Mouse (Mus musculus): Measurements from ENCODE around the gene Tdrd1. TPM values are rescaled to one million over a fixed set of nuclear protein-coding genes. Genes with fewer than 3 reads are reported as not detected.

Tdrd1 gene
- polyA plus RNA-seq, 1 experiment from 2014 or later = 1.7 TPM

- no peak overlapping the region for H3K9ac ChIP-seq (ENCODE audit: low read length)
- no peak for ATAC-seq (ENCODE audit: low FRiP score, low TSS enrichment)
- WGBS = 77% methylated on average over 8 of the region's 8 CpGs
Observed at GRCm38 (mm10) chr19:56800226-56800625, 25.8 kb upstream of the Tdrd1 start.

GRCm38 (mm10) chr19:56800930-56801655 is 24.9 kb upstream of the Tdrd1 start:
- Histone ChIP-seq H3K9ac (ENCODE audit: low read length) (no peak overlapping the region), H3K36me3 (ENCODE audit: control insufficient read depth, insufficient read depth, low read length) (peaks cover 21% of the 10 kb centered on the region)
- DNase-seq (ENCODE audit: low spot score) = no peak

More at GRCm38 (mm10) chr19:56800226-56800625, 25.8 kb upstream of the Tdrd1 start:
- Histone ChIP-seq H3K27ac (replicated peaks) (no peak overlapping the region), H3K4me3 (ENCODE audit: low read depth, low read length) (no peak overlapping the region), H3K9me3 (ENCODE audit: control insufficient read depth, low read length) (no peaks in the 10 kb centered on the region), H3K4me1 (replicated peaks; ENCODE audit: control insufficient read depth, insufficient read depth) (no peaks in the 10 kb centered on the region), H3K27me3 (ENCODE audit: control insufficient read depth, insufficient read depth, low read length) (no peaks in the 10 kb centered on the region), H3K4me2 (replicated peaks; ENCODE audit: low read depth) (no peak overlapping the region), H3K36me3 (ENCODE audit: control insufficient read depth, insufficient read depth, low read length) (peaks cover 24% of the 10 kb centered on the region)
- no peak for TF ChIP-seq EP300 (optimal IDR thresholded peaks at IDR 0.05)
- no peak for TF ChIP-seq CTCF (IDR thresholded peaks at IDR 0.05; ENCODE audit: low read depth)
- DNase-seq (ENCODE audit: low spot score) = no peak

GRCm38 (mm10) chr19:56801656-56802351 is 24.2 kb upstream of the Tdrd1 start:
- Histone ChIP-seq H3K36me3 (ENCODE audit: control insufficient read depth, insufficient read depth, low read length) (peaks cover 15% of the 10 kb centered on the region), H3K4me1 (replicated peaks; ENCODE audit: control insufficient read depth, insufficient read depth) (no peaks in the 10 kb centered on the region), H3K9me3 (ENCODE audit: control insufficient read depth, low read length) (no peaks in the 10 kb centered on the region), H3K4me3 (ENCODE audit: low read depth, low read length) (no peak overlapping the region), H3K4me2 (replicated peaks; ENCODE audit: low read depth) (no peak overlapping the region), H3K27me3 (ENCODE audit: control insufficient read depth, insufficient read depth, low read length) (no peaks in the 10 kb centered on the region), H3K9ac (ENCODE audit: low read length) (no peak overlapping the region), H3K27ac (replicated peaks) (no peak overlapping the region)
- no peak for ATAC-seq (ENCODE audit: low FRiP score, low TSS enrichment)
- no peak for DNase-seq (ENCODE audit: low spot score)
- no peak for TF ChIP-seq CTCF (IDR thresholded peaks at IDR 0.05; ENCODE audit: low read depth)
- no peak for TF ChIP-seq EP300 (optimal IDR thresholded peaks at IDR 0.05)
- 87% methylated on average over 10 of the region's 10 CpGs for WGBS

More at GRCm38 (mm10) chr19:56800930-56801655, 24.9 kb upstream of the Tdrd1 start:
- Histone ChIP-seq H3K9me3 (ENCODE audit: control insufficient read depth, low read length) (no peaks in the 10 kb centered on the region), H3K27me3 (ENCODE audit: control insufficient read depth, insufficient read depth, low read length) (no peaks in the 10 kb centered on the region), H3K27ac (replicated peaks) (no peak overlapping the region), H3K4me2 (replicated peaks; ENCODE audit: low read depth) (no peak overlapping the region), H3K4me3 (ENCODE audit: low read depth, low read length) (no peak overlapping the region), H3K4me1 (replicated peaks; ENCODE audit: control insufficient read depth, insufficient read depth) (no peaks in the 10 kb centered on the region)
- ATAC-seq (ENCODE audit: low FRiP score, low TSS enrichment) = no peak
- WGBS = 61% methylated on average over 7 of the region's 7 CpGs
- TF ChIP-seq EP300 (optimal IDR thresholded peaks at IDR 0.05) (no peak), CTCF (IDR thresholded peaks at IDR 0.05; ENCODE audit: low read depth) (no peak)

- WGBS = 85% methylated on average over 3 of the region's 3 CpGs
- ATAC-seq (ENCODE audit: low FRiP score, low TSS enrichment) = no peak
Observed at GRCm38 (mm10) chr19:56802352-56802746, 23.7 kb upstream of the Tdrd1 start.

GRCm38 (mm10) chr19:56805366-56805765 is 20.6 kb upstream of the Tdrd1 start:
- H3K36me3 ChIP-seq (ENCODE audit: control insufficient read depth, insufficient read depth, low read length) = peaks cover 15% of the 10 kb centered on the region

More at GRCm38 (mm10) chr19:56802352-56802746, 23.7 kb upstream of the Tdrd1 start:
- Histone ChIP-seq H3K9ac (ENCODE audit: low read length) (no peak overlapping the region), H3K27me3 (ENCODE audit: control insufficient read depth, insufficient read depth, low read length) (no peaks in the 10 kb centered on the region), H3K9me3 (ENCODE audit: control insufficient read depth, low read length) (no peaks in the 10 kb centered on the region), H3K36me3 (ENCODE audit: control insufficient read depth, insufficient read depth, low read length) (peaks cover 15% of the 10 kb centered on the region), H3K4me2 (replicated peaks; ENCODE audit: low read depth) (no peak overlapping the region), H3K4me1 (replicated peaks; ENCODE audit: control insufficient read depth, insufficient read depth) (no peaks in the 10 kb centered on the region), H3K4me3 (ENCODE audit: low read depth, low read length) (no peak overlapping the region), H3K27ac (replicated peaks) (no peak overlapping the region)
- no peak for DNase-seq (ENCODE audit: low spot score)
- TF ChIP-seq CTCF (IDR thresholded peaks at IDR 0.05; ENCODE audit: low read depth) = no peak

GRCm38 (mm10) chr19:56807122-56807521 is 18.9 kb upstream of the Tdrd1 start:
- no peak overlapping the region for H3K9ac ChIP-seq (ENCODE audit: low read length)
- H3K36me3 ChIP-seq (ENCODE audit: control insufficient read depth, insufficient read depth, low read length) = peaks cover 4% of the 10 kb centered on the region
- H3K9me3 ChIP-seq (ENCODE audit: control insufficient read depth, low read length) = no peaks in the 10 kb centered on the region
- no peak for ATAC-seq (ENCODE audit: low FRiP score, low TSS enrichment)
- 51% methylated on average over 5 of the region's 5 CpGs for WGBS
- H3K4me2 ChIP-seq (replicated peaks; ENCODE audit: low read depth) = no peak overlapping the region
- no peak overlapping the region for H3K4me3 ChIP-seq (ENCODE audit: low read depth, low read length)
- no peaks in the 10 kb centered on the region for H3K27me3 ChIP-seq (ENCODE audit: control insufficient read depth, insufficient read depth, low read length)
- TF ChIP-seq EP300 (optimal IDR thresholded peaks at IDR 0.05) = no peak
- no peak for TF ChIP-seq CTCF (IDR thresholded peaks at IDR 0.05; ENCODE audit: low read depth)
- H3K27ac ChIP-seq (replicated peaks) = no peak overlapping the region
- H3K4me1 ChIP-seq (replicated peaks; ENCODE audit: control insufficient read depth, insufficient read depth) = no peaks in the 10 kb centered on the region
- DNase-seq (ENCODE audit: low spot score) = no peak

More at GRCm38 (mm10) chr19:56805366-56805765, 20.6 kb upstream of the Tdrd1 start:
- no peak for ATAC-seq (ENCODE audit: low FRiP score, low TSS enrichment)
- Histone ChIP-seq H3K9ac (ENCODE audit: low read length) (no peak overlapping the region), H3K9me3 (ENCODE audit: control insufficient read depth, low read length) (no peaks in the 10 kb centered on the region), H3K27me3 (ENCODE audit: control insufficient read depth, insufficient read depth, low read length) (no peaks in the 10 kb centered on the region), H3K4me1 (replicated peaks; ENCODE audit: control insufficient read depth, insufficient read depth) (no peaks in the 10 kb centered on the region), H3K4me2 (replicated peaks; ENCODE audit: low read depth) (no peak overlapping the region), H3K27ac (replicated peaks) (no peak overlapping the region), H3K4me3 (ENCODE audit: low read depth, low read length) (no peak overlapping the region)
- TF ChIP-seq CTCF (IDR thresholded peaks at IDR 0.05; ENCODE audit: low read depth) (0 out of 2 replicates have a peak, but pooled peaks have one; percentile 2), EP300 (optimal IDR thresholded peaks at IDR 0.05) (no peak)
- WGBS = 90% methylated on average over 2 of the region's 2 CpGs
- DNase-seq (ENCODE audit: low spot score) = no peak

Data from stomach, postnatal 0 days (tissue).